Mouse (Mus musculus) testis, adult 2 months (tissue): ENCODE results near the gene Plekha3.

Experiments used
- CTCF ChIP-seq: fragments of 200-500 bp; IDR thresholded peaks from 2 replicates; pipeline ENCODE4 v1.5.1; 2012; ENCODE audit warnings: low read depth, mild to moderate bottlenecking, inconsistent platforms, low read length, moderate library complexity; ENCODE audit not compliant: control insufficient read depth, insufficient read depth, insufficient replicate concordance
- POLR2A ChIP-seq: fragments of 200-500 bp; IDR thresholded peaks from 2 replicates; pipeline ENCODE4 v1.6.1; 2012; ENCODE audit warnings: low read depth, mild to moderate bottlenecking, inconsistent platforms, low read length, moderate library complexity; ENCODE audit not compliant: control insufficient read depth

- TF ChIP-seq CTCF (no peak), POLR2A (no peak)
These were observed 1.5 kb downstream of the Plekha3 start for GRCm38 (mm10) chr2:76676401-76677226.
